Mouse (Mus musculus) embryo, embryonic 10 days (tissue): ENCODE results near the gene Ifi211.
"Not testable (repeated sequence)": the region's sequence is repeated elsewhere in the genome, so short reads cannot be mapped to it uniquely, and the experiment has no call there.

Experiments used
- DNase-seq: peaks from one replicate; pipeline ENCODE4 v3.0.0-alpha.2; 2015; ENCODE audit warnings: low spot score

The Ifi211 gene

GRCm38 (mm10) chr1:173879225-173879987 is 33.4 kb downstream of the Ifi211 start:
- not testable (repeated sequence) for DNase-seq

DNA sequence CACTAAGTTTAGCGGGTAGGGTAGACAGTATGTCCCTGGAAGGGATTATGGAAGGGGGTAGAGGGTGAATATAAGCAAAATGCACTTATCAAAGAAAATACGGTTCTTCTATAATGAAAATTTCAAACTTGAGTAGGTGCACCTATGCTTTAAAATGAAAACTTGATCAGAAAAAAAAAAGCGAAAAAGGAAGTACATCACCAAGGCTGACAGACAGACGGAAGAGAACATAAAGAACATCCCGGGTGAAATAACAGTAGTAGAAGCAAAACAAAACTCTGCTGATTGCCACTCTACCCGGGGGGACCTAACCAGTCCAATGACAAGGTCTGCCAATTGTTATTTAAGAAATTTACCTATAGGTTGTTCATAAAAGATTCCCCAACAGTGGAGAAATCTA is 34.6 kb downstream of the Ifi211 start:
- not testable (repeated sequence) for DNase-seq

DNA sequence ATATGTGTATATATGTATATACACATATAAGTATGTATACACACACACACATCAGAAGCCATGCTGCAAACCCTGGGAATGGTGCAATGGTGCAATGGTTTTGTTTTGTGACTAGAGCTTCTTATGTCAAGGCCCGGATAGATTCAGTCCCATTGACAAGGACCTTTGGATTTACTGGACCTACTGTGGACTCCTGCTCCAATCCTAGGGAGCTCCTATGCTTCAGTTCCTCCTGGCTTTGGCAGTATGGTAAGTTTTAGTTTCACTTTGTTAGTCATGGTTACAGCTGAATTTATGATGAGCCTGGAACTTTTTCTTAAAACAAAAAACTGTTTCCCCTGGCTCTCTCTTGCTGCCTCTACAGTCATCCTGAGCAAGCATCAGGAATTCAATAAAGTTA is 35.7 kb downstream of the Ifi211 start:
- DNase-seq = not testable (repeated sequence)

- not testable (repeated sequence) for DNase-seq
These were observed 44.3 kb downstream of the Ifi211 start for GRCm38 (mm10) chr1:173868586-173868985.

DNA sequence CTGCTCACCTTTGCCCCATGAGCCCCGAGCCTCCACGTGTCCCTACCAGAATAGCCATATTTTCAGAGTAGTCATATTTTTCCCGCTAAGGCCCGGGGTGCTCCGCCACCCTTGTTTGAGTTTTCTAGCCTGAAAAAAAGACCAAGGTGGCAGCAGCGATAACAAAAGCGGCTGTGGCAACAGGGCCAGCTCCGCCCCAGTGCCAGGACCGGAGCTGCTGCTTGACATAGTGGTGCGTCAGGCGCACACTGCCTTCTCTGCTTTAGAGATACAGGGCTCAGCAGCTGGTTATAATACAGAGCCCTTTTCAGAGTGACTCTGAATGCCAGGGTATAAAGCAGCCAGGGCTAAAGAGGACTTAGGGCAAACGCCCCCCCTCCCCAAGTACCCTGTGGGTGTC is 46.3 kb downstream of the Ifi211 start:
- DNase-seq = no peak

DNA sequence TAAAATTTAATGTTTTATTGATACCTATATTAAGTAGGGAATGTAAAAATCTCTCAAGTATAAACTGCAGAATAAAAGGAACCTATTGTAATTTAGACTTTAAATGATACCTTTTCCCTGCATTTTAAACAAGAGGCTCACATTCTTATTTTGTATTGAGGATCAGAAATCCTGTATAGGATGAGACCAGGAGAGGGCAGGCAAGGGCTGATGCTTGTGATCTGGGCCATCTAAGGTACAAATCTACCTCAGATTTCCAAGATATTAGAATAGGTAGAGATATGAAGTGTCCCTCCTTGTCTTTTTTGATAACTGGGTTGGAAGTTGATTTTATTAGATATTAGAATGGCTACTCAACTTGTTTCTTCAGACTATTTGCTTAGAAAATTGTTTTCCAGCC is 59.1 kb downstream of the Ifi211 start:
- DNase-seq = peak; percentile 5

DNA sequence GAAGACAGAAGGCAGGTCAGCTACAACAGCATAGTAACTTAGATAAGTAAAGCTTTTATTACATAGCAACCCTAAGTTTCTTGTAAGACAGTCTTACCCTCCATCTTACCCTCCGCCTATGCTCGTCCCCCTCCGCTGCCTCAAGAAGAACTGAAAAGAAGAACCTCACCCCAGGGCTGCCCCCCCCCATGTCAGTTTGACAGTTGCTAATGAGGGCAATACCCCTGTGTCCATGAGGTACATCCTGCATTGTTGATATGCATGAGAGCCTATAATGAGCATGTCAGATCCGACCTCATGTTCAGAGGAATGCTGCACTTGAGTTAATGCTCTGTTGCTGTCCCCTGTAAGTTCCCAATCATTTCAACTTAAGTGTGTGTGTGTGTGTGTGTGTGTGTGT is 60.0 kb downstream of the Ifi211 start:
- not testable (repeated sequence) for DNase-seq
